Comparison of ENCODE assay signal across 12 mouse cellular contexts in the genomic region with DNA sequence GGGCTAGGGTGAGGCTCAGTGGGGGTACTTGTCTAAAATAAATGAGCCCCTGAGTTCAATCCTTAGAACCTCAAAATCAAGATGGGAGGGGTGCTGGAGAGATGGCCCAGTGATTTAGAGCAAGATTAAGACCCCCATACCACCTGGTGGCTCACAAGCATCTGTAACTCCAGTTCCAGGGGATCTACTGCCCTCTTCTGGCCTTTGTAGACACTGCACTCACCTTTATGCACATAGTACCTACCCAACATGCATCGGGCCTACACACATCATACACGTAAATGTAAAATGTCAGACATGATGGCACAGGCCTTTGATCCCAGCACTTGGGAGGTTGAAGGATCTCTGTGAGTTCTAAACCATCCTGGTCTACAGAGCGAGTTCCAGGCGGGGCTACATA. TPM values are rescaled to one million over a fixed set of nuclear protein-coding genes. Genes with fewer than 3 reads are reported as not detected.
DNase-seq lines count a peak whose midpoint lies in the region; ATAC-seq and TF ChIP-seq lines count a peak whose summit lies in the region.
"Had no signal": no experiment of that assay in that cellular context is flagged by ENCODE, and none has a peak within 500 bp of the region (broad histone marks: within the 10 kb centered on the region; RNA-seq: fewer than 3 reads in every experiment).

No protein-coding gene starts in this region.

- no peak overlapping the region for H3K4me3 ChIP-seq in layer of hippocampus, adult 2 months
- H3K4me3 ChIP-seq: megakaryocyte, embryonic 14.5 days had no signal

- TF ChIP-seq CTCF in layer of hippocampus, adult 2 months (conservative IDR thresholded peaks at IDR 0.05): peak; percentile 66

- ATAC-seq in frontal cortex, adult (ENCODE audit: low TSS enrichment): no peak
- ATAC-seq: forebrain, embryonic 16.5 days had no signal

- peak; percentile 36 to 47 for DNase-seq in adrenal gland, postnatal 36 days
- no peak for DNase-seq in adrenal gland, postnatal 4 days (ENCODE audit: low spot score in 2 of 2)
- DNase-seq in layer of hippocampus, adult 2 months (ENCODE audit: low spot score in 2 of 2): no peak
- no peak for DNase-seq in layer of hippocampus, adult 9-10 months (ENCODE audit: low spot score)
- peak; percentile 95 for DNase-seq in ES-CJ7 (ENCODE audit: low read depth, low spot score)
- DNase-seq in kidney, postnatal 10 days: peak; percentile 77
- DNase-seq in right cerebral cortex, postnatal 14 days: no peak
- DNase-seq: thymus, postnatal 36 days had no signal

- H3K27ac ChIP-seq in layer of hippocampus, adult 2 months: no peak overlapping the region

RNA-seq across cellular contexts. Expression of gene Bcam, which starts 11.8 kb away (rescaled TPM):
- total RNA-seq in adrenal gland, postnatal 36 days (2021): 10 to 100 TPM; 43.5 to 53.8 TPM
- total RNA-seq in adrenal gland, postnatal 4 days (2021): 10 to 100 TPM; 59.8 to 84.7 TPM
- total RNA-seq in layer of hippocampus, adult 2 months (2021): 10 to 100 TPM in 1 of 2 experiments, 1 to 10 TPM in 1; 9.2 to 14.8 TPM

RNA-seq across cellular contexts. Expression of gene Cblc, which starts 14.0 kb away (rescaled TPM):
- not detected for total RNA-seq in adrenal gland, postnatal 36 days (2021)
- total RNA-seq in adrenal gland, postnatal 4 days (2021): 1 to 10 TPM in 1 of 2 experiments, under 1 TPM in 1; 0.68 to 1.0 TPM
- total RNA-seq in layer of hippocampus, adult 2 months (2021): not detected
- total RNA-seq: layer of hippocampus, adult 18-20 months had no signal

RNA-seq across cellular contexts. Expression of gene Nectin2, which starts 32.4 kb away (rescaled TPM):
- total RNA-seq in adrenal gland, postnatal 36 days (2021): 100 to 1,000 TPM in 1 of 2 experiments, 10 to 100 TPM in 1; 70.0 to 115 TPM
- total RNA-seq in adrenal gland, postnatal 4 days (2021): 10 to 100 TPM; 72.0 to 80.6 TPM
- 1 to 10 TPM; 4.5 to 5.9 TPM for total RNA-seq in layer of hippocampus, adult 2 months (2021)

RNA-seq across cellular contexts. Expression of gene Bcl3, which starts 39.9 kb away (rescaled TPM):
- total RNA-seq in adrenal gland, postnatal 36 days (2021): 10 to 100 TPM; 19.5 to 51.0 TPM
- 10 to 100 TPM in 1 of 2 experiments, 1 to 10 TPM in 1; 9.6 to 11.5 TPM for total RNA-seq in adrenal gland, postnatal 4 days (2021)
- total RNA-seq in layer of hippocampus, adult 2 months (2021): under 1 TPM; 0.46 to 0.83 TPM

Comparison
In these comparisons a context has a peak if more than half of its experiments do, and no peak if none do; other contexts are left out.
1. DNase-seq: peak in adrenal gland, postnatal 36 days (2 of 2), ES-CJ7 (single experiment) and kidney, postnatal 10 days (single experiment); none in adrenal gland, postnatal 4 days (0 of 2), layer of hippocampus, adult 2 months (0 of 2), layer of hippocampus, adult 9-10 months (single experiment) and right cerebral cortex, postnatal 14 days (single experiment).
2. RNA of gene Nectin2, which starts 32.4 kb away (total RNA-seq): 70.0 to 115 TPM in adrenal gland, postnatal 36 days and 72.0 to 80.6 TPM in adrenal gland, postnatal 4 days; 4.5 to 5.9 TPM in layer of hippocampus, adult 2 months; every median in the first group is over 10 times any median in the second.